Mouse (Mus musculus): ENCODE data around the gene Tlk1.
"Not testable (repeated sequence)": the region's sequence is repeated elsewhere in the genome, so short reads cannot be mapped to it uniquely, and the experiment has no call there.

Gene Tlk1

DNA sequence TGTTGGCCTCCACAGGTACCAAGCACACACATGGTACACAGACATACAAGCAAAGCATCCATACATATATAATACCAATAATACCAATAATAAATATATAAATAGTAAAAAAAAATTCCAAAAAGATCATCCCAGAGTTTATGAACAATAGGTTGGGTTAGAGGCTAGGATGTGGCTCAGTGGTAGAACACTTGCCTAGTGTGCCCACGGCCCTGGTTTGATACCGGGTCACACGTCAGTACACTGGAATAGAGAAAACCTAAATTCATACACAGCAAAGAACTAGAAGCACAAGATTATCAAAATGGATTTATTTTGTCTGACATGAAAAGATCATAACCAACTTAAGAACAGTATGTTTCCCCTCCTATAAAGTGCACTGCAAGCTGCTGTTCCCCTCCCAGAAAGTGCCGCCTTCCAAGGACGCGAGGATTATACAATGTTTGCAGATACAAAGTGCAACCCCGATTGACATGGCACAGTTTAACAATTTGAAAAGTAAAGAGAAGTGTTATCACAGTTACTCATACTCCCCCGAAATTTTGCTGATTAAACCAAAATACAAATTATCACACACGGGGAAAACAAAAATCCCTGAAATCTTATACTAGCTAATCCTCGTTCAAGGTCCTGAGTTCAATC lies 6.3 kb upstream of the Tlk1 start:
- peak; percentile 29 for DNase-seq

- DNase-seq, result peak; percentile 80
Measured at GRCm38 (mm10) chr2:70830683-70831082, 5.2 kb upstream of the Tlk1 start.

DNA sequence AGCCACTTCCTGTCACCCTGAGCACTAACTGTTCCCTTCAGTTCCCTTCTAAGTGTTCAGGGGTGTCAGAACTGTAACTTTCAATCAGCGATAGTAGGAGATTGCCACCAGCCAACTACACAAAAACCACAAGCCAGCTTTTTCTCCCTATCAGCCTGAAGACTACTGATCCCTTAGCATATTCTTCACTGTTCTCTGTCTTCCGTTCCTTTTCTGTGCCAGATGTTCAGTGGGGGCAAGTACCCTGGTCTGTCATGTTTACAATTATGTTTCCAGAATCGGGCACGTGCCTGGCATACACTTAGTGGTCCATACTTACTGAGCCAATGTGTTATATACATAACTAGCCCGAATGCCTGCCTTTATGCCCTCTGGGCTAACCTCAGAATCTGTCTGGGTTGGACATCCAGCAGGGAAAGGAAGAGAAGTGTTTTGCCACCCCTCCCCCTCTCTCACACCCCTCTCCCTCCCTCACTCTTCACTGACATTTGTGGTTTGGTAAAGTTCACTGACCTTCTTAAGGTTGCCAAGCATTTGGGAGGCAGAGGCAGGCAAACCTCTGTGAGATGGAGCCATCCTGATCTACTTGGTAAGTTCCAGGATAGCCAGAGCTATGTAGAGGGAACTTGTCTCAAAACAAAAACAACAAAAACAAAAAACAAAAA lies 4.5 kb upstream of the Tlk1 start:
- peak; percentile 22 for DNase-seq

GRCm38 (mm10) chr2:70827780-70828179 lies 2.3 kb upstream of the Tlk1 start:
- peak; percentile 74 for DNase-seq

- peak; percentile 60 for DNase-seq
Measured at GRCm38 (mm10) chr2:70826436-70827230, 1.1 kb upstream of the Tlk1 start.

DNA sequence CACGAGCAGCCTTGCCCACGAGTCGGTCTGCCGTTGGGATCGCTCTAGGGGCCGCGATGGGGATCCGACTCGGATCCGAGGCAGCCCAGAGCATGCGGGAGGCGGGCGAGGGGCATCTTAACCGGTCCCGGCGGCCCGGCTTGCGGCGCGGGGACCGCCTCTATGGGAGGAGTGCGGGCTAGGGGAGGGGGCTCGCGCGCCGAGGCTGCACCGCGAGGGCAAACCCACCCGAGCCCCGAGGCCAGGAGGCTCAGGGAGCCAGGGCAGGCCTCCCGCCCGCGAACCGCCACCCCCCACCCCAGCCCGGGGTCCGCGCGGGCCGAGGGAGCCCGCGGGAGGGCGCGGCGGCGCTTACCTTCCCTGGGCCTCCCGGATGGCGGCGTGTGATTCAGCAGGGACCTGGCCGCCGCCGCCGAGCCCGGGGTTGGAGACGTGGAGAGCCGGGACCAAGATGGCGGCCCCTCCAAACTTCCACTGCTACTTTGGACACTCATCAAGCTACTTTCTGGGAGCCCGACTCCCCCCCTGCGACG lies 624 bp downstream of the Tlk1 start:
- DNase-seq, result peak; percentile 78

DNA sequence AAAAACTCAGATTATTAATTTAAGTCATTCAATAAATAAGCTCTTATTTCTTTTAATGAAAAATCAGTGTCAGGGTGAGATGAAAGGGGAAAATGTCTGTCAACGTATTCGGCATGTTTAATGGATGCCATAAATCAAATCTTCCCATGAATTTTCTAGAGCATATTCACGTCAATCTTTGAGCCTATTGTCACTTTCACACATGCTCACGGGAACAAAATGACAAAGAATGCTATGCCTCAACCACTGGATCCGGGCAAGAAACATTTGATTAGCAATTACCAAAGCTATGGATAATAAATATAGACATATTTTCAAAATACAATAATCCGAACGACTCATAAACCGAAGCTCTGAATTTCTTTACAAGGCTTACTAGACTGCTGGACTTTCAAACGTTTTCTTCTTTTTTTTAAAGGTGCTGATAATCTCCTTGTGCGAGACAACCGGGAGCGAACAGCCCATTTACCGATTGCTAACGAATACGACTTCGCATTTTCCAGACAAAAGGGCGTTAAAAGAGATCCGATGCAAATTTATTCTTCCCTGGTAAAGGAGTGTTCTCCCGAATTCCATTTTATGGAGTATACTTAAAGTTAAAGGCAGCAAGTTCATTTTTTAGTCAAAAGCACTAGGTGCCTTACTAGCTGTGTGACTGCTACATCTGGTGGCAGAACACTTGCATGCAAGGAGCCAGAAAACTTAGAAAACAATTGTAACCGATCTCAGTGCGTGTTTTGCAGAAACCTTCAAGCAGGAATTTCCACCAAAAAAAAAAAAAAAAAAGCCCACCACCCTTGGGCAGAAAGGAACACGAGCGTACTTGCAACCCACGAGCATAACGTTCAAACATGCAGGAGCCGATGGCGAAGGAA lies 1.4 kb downstream of the Tlk1 start:
- no peak for DNase-seq

DNA sequence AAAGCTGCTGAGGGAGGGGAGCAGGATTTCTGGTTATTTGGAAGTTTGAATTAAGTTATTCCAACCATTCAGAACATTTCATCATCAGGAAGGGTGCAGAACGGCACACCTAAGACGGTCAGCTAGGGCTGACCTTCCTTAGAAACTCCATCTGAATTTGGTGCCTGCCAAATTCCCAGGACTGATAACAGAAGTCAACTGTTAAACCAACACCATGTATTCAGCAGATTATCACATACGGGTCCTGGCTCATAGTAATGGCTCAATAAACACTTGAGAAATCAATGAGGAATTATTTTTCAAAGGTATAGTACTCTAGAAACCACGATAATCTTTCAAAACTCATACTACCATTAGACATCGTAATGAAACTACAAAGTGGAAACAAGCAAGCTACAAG lies 2.1 kb downstream of the Tlk1 start:
- peak; percentile 44 for DNase-seq

DNA sequence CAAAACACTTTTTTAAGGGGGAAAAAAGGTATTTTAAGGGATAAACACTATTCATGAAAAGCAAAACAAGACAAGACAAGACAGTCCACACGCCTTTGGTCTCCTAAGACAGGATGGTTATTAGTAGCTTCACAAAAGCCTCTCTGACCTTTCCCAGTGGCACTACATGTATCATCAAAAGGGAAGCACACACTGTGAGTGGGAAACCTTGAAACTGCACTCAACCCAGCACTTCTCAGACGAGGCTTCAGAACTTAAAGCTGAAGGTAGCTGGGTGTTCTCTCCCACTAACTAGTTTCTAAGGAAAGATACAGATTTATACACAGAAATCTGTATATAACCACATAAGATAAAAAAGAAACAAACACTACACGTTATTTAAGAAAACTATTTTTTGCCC lies 8.6 kb downstream of the Tlk1 start:
- no peak for DNase-seq

GRCm38 (mm10) chr2:70816016-70816415 lies 9.5 kb downstream of the Tlk1 start:
- no peak for DNase-seq

DNA sequence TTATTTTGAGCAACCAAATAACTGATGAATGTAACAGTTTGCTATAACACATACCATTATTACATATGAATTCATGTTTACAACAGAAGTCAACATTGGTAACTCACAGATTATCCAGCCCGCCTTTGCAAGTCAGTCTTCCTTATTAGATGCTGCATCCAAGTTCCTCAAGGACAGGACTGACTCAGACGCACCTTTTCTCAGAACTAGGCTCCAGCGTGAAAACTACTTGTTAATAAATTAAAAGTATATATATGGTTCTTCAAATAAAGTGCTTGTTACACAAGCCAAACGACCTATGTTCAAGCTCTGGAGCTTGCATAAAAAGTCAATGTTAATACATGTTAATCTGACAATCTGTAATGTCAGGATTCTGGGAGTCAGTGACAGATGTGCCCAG lies 11.9 kb downstream of the Tlk1 start:
- no peak for DNase-seq

DNA sequence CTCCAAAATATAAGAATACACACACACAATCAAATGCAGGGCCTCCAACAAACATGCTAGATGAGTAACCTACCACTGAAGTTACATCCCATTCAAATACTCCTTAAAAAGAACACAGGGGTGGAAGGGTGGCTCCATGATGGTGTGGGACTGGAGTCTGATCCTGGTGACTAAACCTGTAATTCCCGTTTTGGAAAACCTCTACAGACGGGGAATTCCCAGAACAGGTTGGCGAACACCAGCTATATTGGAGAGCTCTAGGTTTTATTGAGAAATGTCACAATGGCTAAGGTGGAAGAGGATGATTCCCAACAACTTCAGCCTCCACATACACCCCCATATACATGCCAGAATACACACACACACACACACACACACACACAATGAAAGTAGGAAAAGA lies 14.1 kb downstream of the Tlk1 start:
- DNase-seq, result no peak

DNA sequence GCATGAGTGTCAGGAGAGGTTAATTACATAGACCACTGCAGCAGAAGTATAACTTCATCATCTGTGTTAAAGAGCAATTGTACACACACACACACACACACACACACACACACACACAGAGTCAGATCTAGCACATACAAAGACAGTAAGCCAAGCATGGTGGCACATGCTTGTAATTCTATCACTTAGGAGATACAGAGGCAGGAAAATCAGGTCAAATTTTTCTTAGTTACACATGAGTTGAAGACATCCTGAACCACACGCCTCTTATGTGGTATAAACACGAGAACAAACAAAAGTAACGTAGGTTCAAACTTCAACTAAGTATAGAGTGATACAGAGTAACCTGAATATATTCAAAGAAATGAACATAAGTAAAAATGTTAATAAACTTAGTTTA lies 15.6 kb downstream of the Tlk1 start:
- no peak for DNase-seq

DNA sequence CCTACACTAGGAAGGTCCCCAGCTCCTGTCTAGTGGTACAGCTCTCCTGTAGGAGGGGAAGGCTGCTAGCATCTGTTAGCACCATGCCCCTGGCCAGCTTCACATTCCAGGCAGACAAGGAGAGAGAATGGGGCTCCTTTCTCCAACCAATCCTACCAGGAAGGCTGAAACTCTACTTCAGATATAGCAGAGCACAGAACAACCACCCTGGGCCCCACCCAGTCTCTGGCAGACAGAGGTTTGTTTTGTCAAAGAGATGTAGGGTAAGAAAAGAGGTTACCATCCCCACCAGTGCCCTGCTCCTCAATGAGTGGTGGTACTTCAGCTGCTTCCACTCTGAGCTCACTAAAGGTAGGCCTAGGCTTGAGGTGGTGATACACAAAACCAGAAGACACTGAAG lies 16.8 kb downstream of the Tlk1 start:
- DNase-seq, result no peak

DNA sequence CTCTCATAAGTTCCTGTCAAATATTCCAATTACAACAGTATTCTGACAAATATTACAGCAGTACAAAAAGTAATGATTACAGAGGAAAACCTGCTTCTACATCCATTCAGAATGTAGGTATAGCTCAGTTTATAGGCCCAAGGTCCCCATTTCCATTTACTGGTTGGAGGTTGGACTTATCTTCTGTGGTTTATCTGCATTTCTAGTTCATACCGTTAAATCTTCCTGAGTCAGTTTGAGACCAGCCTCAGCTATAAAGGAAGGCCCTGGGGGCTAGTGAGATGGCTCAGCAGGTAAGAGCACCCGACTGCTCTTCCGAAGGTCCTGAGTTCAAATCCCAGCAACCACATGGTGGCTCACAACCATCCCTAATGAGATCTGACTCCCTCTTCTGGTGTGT lies 17.9 kb downstream of the Tlk1 start:
- DNase-seq, result not testable (repeated sequence)

DNA sequence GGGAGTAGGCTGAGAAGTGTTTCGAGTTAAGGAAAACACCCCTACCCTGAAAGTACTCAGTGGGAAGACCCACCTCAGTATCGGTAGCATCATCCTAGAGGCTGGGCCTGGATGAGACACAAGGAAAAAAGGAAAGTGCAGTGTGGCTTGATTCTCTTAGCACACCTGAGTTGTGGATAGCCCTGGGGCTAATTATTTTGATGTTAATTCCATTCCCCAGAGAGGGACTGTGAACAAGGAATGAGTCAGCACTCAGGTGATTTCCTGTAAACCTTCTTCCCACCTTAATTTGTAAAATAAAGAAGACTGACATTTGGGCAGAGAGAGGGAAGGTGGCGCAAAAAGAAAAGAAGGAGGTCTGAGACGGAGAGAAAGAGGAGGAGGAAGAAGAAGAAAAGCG lies 19.5 kb downstream of the Tlk1 start:
- no peak for DNase-seq

DNA sequence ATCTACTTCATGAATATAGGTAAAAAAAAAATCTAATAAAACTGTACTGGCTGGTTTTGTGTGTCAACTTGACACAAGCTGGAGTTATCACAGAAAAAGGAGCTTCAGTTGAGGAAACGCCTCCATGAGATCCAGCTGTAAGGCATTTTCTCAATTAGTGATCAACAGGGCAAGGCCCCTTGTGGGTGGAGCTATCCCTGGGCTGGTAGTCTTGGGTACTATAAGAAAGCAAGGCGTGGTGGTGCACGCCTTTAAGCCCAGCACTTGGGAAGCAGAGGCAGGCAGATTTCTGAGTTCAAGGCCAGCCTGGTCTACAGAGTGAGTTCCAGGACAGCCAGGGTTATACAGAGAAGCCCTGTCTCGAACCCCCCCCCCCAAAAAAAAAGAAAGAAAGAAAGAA lies 21.8 kb downstream of the Tlk1 start:
- not testable (repeated sequence) for DNase-seq

GRCm38 (mm10) chr2:70802658-70803057 lies 22.9 kb downstream of the Tlk1 start:
- DNase-seq, result peak; percentile 13

- DNase-seq, result no peak
Measured at GRCm38 (mm10) chr2:70801543-70801942, 24.0 kb downstream of the Tlk1 start.

- DNase-seq, result no peak
Measured at GRCm38 (mm10) chr2:70800396-70800795, 25.1 kb downstream of the Tlk1 start.

DNA sequence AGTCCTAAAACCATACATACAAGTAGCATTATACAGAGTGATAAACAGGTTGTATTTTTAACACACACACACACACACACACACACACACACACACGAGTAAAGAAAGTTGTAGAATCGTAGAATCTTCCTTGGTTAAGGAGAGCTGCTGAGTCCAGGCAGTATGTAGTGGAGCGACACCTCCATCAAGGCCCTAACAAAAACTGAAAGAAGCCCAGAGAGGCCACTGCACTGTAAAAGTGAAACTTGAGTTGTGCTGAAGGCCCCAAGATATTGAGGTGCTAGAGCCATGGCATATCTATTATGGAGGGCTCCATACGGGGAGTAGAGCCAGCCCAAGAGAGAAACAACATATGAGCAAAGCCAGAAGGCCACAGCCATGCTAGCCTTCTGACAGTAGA lies 32.3 kb downstream of the Tlk1 start:
- DNase-seq, result no peak

- DNase-seq, result no peak
Measured at GRCm38 (mm10) chr2:70790246-70790645, 35.3 kb downstream of the Tlk1 start.

DNA sequence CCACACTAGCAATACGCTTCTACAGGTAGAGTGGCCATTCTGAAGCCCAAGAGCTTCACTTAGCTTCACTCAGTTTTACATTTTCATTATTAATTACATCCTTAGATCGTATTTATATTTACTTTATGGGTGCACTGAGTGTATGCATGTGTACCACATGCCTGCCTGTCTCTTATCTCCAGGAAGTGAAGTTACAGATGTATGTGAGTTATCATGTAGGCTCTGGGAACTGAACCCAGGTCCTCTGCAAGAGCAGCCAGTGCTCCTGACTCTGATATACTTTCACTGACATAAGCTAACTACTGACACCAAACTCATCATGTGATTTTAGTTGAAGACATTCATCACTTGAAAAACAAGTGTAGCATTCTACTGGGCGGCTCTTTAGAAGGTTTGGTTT lies 36.2 kb downstream of the Tlk1 start:
- DNase-seq, result no peak

Measured in liver (tissue).